Mouse (Mus musculus) frontal cortex, adult (tissue): Measurements from ENCODE around the gene Pde4d.

Source experiments
- ATAC-seq: cut with Nextera tagmentation; 2 replicates; pipeline ENCODE4 v1.9.2; 2017; ENCODE audit warnings: mild to moderate bottlenecking, moderate library complexity, mixed read lengths; ENCODE audit not compliant: low TSS enrichment

Gene Pde4d

DNA sequence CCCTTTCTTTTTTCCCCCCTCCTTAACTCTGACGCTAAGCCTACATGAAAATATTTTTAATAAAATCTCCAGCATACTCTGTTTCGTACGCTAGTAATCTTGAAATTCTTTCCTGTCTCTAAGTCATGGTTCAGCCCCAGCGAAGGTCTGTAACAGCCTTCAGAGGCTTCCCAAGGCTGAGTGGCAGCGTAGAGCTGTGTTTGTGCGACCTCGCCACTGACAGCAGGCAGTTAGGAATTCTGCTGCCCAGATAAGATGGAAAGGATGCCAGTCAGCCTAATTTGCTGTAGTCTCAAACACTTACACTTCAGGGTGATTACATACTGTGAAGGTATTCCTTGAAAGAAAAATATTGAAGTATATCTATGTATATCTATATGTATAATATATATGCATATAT lies 371.5 kb downstream of the Pde4d start:
- ATAC-seq = no peak

- 0 out of 2 replicates have a peak, but pooled peaks have one; percentile 44 for ATAC-seq
Measured at GRCm38 (mm10) chr13:108824638-108825310, 375.0 kb downstream of the Pde4d start.

DNA sequence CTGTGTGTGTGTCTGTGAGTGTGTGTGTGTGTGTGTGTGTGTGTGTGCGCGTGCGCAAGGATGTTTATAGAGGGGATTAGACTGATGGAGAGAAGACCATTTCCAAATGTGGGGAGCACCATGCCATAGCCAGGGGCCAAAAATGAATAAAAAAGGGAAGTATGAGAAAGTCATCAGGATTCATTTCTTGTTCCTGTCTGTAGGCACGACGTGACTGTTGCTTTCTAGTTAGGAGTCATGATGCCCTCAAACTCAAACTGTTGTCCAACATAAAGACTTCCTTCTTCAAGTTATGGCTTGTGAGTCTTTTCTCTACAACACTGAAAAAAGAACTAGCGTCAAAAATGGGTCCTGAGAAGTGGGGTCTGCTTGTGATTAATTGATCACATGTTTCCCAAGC lies 375.8 kb downstream of the Pde4d start:
- no peak for ATAC-seq

DNA sequence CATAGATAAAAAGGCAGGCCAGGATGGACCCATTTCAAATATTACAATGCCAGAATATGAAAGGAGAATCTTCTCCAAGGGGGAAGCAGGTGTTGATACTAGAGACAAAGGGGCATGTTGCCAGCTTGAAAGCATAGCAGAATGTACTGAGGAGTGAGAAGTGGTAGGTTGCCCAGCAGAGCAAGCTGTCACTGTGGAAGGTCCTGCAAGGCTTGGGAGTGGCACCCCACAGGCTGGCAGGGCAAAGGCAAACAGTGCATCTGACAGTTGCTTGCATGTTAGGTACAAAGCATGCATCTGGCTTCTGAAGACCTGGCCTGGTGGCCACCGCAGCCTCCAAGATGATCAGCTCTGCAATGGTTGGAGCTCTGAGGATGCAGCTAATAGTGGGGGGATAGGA lies 384.4 kb downstream of the Pde4d start:
- no peak for ATAC-seq

GRCm38 (mm10) chr13:108836314-108836713 lies 386.6 kb downstream of the Pde4d start:
- no peak for ATAC-seq

GRCm38 (mm10) chr13:108839142-108839541 lies 389.4 kb downstream of the Pde4d start:
- no peak for ATAC-seq

- ATAC-seq = no peak
Measured at GRCm38 (mm10) chr13:108854090-108854489, 404.3 kb downstream of the Pde4d start.

GRCm38 (mm10) chr13:108856776-108857435 lies 407.2 kb downstream of the Pde4d start:
- ATAC-seq = no peak

- ATAC-seq = no peak
Measured at GRCm38 (mm10) chr13:108859336-108859735, 409.6 kb downstream of the Pde4d start.

DNA sequence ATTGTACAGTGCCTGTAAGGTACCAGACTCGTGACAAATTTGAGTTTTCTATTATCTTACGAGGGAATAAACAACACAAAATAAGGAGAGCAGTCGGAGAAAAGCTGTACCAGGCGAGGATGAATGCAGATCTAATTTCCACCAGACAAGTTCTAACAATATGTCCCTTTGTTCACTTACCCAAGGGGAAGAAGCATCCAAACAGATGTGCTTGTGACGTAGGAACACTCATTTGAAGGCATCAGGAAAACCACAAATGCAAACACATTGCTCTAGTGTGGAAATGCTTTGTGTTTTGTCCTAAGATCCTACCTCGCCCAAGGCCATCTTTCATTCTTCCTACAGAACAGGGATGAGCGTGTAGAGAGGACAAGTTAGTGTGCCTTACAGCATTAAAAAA lies 411.0 kb downstream of the Pde4d start:
- peak; percentile 90 for ATAC-seq

DNA sequence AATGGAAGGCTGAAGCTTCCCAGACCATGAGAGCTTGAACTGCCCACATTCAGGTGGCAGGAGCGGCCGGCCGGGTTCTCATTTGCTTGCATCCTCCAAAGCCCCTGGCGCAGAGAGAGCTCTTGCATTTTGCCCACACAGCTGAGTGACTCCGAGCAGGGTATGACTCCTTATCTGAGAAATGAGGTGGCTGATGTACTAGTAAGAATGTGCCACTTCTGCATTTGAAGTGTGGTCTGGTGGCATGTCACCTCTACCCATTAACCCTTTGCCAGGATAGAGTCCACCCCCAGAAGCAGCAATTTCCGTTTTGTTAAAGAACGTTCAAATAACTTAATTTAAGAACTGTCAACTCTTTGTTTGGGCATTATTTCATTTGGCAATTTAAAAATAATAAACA lies 412.0 kb downstream of the Pde4d start:
- ATAC-seq = no peak

DNA sequence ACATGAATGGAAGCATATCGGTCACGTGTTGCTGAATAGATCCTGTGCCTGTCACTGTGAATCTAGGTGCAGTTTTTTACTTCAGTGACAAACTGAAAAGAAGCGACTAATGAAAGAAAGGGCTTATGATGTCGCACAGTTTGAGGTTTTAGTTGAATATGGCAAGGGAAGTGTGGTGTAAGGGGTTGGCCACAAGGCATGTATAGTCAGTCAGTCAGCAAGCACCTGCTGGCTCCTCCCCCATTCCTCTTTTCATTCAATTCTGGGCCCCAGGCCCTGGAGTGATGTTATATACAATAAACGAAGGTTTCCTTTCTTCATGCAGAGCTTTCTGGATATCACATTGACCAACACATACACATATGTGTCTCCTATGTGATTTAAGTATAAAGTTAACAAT lies 412.4 kb downstream of the Pde4d start:
- no peak for ATAC-seq

DNA sequence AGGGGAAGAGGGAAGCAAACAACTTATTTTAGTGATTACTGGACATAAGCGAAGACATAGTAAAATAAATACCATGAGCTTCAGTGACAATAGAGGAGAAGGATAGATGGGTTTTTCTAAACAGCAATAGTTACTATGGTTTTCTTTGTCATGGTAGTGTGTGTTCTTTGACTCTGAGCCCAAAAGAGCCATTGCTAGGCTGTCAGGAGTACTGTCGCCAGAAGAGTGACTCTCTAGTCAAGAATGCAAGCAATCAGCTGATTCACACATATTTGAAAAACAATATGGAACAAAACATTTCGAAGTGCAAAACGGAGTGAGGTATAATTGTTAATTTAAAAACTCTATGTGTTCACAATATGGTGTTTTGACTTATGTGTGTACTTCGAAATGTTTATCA lies 450.4 kb downstream of the Pde4d start:
- ATAC-seq = no peak

DNA sequence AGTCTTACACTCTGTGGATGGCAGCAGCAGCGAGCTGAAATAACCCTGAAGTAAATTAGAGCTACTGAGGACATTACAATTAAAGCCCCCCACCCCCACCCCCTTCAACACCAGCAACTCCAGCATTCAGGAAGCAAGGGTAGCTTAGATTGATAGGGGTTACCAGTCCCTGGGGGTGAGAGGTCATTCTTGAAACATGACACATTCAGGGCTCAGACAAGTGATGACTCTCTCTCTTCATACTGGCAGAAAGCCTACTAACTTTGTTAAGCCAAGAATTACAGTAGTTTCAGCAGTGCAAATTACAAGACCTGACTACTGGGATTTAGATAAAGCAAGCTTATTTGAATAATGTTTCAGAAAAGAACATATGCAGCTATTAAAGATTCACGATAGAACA lies 455.4 kb downstream of the Pde4d start:
- ATAC-seq = no peak

DNA sequence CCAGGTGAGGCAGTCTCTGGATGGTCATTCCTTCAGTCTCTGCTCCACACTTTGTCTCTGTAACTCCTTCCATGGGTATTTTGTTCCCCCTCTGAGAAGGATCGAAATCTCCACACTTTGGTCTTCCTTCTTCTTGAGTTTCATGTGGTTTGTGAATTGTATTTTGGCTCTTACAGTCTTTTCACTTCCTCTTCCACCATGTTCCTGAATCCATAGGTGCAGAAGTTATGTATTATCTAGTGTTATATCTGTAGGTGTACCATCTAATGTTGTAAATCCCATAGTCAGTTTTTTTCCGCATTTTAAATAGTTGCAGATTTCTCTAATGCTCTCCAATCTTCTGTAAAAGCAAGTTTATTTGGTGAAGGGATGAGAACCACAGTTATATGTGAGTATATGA lies 459.4 kb downstream of the Pde4d start:
- no peak for ATAC-seq

- ATAC-seq = no peak
Measured at GRCm38 (mm10) chr13:108914626-108915025, 464.9 kb downstream of the Pde4d start.

DNA sequence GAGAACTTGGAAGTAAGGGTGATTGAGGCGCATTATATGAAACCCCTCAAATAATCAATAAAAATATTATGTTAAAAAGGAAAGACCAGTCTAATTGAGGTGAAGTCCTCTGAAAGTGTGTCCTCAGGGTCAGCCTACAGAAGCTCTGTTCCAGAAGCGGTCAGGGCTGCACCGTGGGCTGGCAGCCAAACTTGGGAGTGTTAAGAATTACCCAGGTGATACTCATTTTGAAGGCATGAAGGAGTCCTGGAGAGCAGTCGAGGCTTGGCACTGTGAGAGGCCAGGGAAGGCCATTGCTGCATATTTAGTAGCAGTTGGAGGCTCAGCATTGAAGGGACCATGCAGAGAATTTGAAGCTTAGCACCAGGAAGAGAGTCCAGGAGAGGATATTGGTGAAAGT lies 471.4 kb downstream of the Pde4d start:
- ATAC-seq = no peak

DNA sequence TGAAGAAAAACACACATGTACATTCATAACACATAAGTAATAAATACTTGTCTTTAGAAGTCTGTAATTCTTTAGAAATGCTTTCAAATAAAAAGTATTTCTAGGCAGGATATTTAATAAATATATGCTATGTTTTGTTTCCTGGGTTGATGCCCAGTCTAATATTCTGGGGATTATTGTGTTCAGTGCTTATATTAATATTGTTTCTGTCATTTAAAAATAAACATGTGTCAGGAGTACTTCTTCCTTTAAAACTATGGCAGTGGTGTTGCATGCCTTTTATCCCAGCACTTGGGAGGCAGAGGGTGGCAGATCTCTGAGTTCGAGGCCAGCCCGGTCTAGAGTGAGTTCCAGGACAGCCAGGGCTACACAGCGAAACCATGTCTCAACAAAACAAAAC lies 485.1 kb downstream of the Pde4d start:
- ATAC-seq = no peak

DNA sequence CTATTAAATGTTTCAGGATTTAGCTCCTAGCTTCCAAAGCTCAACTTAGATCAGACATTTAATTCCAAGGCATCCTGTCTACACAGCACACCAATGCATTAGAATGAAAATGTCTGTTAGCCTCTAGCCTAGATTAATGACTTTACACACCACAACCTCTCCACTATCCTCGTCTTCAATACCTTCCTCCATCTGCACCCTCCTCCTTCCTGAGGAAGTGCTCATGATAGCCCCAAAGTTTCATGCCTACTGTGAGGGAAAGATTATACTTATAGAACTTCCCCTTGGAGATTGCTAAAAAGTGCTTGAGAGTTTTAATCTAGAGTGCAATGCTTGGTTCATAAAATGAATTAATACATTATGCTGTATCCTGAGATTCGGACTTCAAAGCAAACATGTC lies 487.5 kb downstream of the Pde4d start:
- no peak for ATAC-seq

GRCm38 (mm10) chr13:108952911-108953310 lies 503.2 kb downstream of the Pde4d start:
- ATAC-seq = no peak

GRCm38 (mm10) chr13:108956059-108956458 lies 506.3 kb downstream of the Pde4d start:
- no peak for ATAC-seq

DNA sequence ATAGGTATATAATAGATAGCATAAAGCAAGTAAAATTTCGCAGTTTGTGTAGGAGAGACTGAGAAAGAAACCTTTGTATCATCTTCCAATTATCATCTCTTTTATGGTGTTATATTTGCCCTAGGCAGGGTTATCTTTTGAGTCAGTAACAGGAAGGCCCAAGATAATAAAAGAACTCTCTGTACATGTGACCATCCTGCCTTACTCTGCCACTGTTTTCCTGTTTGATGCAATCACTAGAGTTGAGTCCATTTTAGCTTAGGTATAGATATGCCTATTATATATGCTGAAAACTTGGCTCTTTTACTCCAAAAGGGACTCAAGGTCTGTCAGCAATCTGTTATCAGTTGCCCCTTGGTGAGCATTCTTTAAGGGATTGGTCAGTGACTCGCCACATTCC lies 514.3 kb downstream of the Pde4d start:
- ATAC-seq = no peak

DNA sequence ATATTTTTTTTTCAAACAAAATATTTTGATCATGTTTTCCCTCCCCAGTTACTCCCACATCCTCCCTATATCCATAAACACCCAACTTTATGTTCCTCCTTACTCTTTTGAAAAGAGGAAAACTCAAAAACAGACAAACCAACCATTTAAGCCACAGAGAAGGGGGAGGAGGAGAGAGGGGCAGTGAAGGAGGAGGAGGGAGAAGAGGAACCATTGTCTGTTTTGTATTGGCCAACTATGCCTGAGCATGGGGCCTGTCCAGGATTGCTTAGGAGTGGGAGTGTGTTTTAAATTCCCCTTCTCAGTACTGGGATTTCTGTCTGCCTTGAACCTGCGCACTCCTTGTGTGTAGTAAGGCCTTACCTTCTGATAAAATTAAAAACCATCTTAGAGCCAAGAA lies 531.4 kb downstream of the Pde4d start:
- no peak for ATAC-seq

GRCm38 (mm10) chr13:108998739-108999138 lies 549.0 kb downstream of the Pde4d start:
- no peak for ATAC-seq
